Mouse (Mus musculus): ENCODE results near the gene Lamtor3. TPM values are rescaled to one million over a fixed set of nuclear protein-coding genes. Genes with fewer than 3 reads are reported as not detected.
A peak's percentile ranks its signal among the peaks of the same experiment; 100 is the strongest.

The Lamtor3 gene
- 32.9 and 41.5 TPM in 2 replicates for polyA plus RNA-seq (2012; rRNA removed)

DNA sequence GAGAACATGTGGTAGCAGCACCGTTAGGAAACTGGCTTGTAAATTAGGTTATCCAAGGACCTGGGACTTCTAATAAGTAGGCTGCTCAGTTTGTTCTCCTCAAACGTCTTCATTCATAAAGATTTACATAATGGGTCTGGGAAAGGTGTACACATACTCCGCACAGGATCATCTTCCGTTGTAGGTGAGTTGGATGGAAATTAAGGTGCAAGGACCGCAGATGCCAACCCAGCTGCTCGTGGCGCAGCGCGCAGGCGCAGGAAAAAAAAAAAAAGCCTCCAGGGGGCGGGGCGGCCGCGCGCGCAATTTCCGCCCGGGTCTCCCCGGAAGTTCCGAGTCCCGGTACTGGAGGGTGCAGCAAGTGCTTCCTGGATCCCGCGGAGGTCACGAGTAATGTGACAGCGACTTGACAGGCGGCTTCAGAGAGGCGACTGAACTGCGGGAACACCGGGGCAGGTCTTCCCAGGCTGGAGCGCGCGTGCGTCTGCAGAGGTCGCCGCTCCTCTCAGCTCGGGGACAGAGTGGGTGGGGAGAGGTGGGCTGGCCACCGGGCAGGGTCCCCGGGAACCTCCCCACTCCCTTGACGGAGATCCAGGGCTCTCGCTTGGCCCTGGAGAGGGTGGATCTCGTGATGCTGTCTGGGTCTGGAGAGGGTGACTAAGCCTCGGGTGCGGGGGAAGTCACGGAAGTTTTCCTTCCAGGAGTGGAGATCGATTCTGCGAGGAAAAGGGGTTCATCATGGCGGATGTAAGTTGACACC is at the start of gene Lamtor3:
TSS of gene Lamtor3 (plus strand) at position 335 of the 760 bp plus-strand sequence.
- WGBS = under 1% methylated on average over 47 of the region's 47 CpGs
- H3K27me3 ChIP-seq (replicated peaks; ENCODE audit: control insufficient read depth, insufficient read depth, low read length) = no peaks in the 10 kb centered on the region
- no peak for TF ChIP-seq CTCF (conservative IDR thresholded peaks at IDR 0.05; ENCODE audit: insufficient read depth, insufficient read length, low read depth, low read length)
- peak; percentile 23 for TF ChIP-seq POLR2A (IDR thresholded peaks at IDR 0.05; ENCODE audit: low read depth, low read length)
- peak; percentile 93 for DNase-seq
- peak within 1 kb of the TSS; percentile 99 for H3K4me3 ChIP-seq (ENCODE audit: insufficient read depth, low read depth, low read length)
- peaks cover 7% of the 10 kb centered on the region; the same call in 1 of the 2 replicates for H3K4me1 ChIP-seq (ENCODE audit: control insufficient read depth, insufficient read depth, low read length)
- H3K36me3 ChIP-seq (ENCODE audit: control insufficient read depth, insufficient read depth, low read length) = no peaks in the 10 kb centered on the region; the same call in 1 of the 2 replicates
- peak within 1 kb of the TSS; percentile 54 for H3K27ac ChIP-seq (ENCODE audit: insufficient read depth, low read depth, low read length)

GRCm38 (mm10) chr3:137869395-137869794 is 48.9 kb upstream of the Lamtor3 start:
- no peak for TF ChIP-seq POLR2A (IDR thresholded peaks at IDR 0.05; ENCODE audit: low read depth, low read length)
- TF ChIP-seq CTCF (conservative IDR thresholded peaks at IDR 0.05; ENCODE audit: insufficient read depth, insufficient read length, low read depth, low read length) = no peak
- no peaks in the 10 kb centered on the region for H3K27me3 ChIP-seq (replicated peaks; ENCODE audit: control insufficient read depth, insufficient read depth, low read length)
- no peaks in the 10 kb centered on the region for H3K4me1 ChIP-seq (ENCODE audit: control insufficient read depth, insufficient read depth, low read length)
- no peak overlapping the region for H3K27ac ChIP-seq (ENCODE audit: insufficient read depth, low read depth, low read length)
- no peak overlapping the region for H3K4me3 ChIP-seq (ENCODE audit: insufficient read depth, low read depth, low read length)
- peak; percentile 19 for DNase-seq
- no peaks in the 10 kb centered on the region for H3K36me3 ChIP-seq (ENCODE audit: control insufficient read depth, insufficient read depth, low read length)
- 96% methylated on average over 9 of the region's 9 CpGs for WGBS

GRCm38 (mm10) chr3:137879313-137879712 is 39.0 kb upstream of the Lamtor3 start:
- DNase-seq = no peak
- H3K27ac ChIP-seq (ENCODE audit: insufficient read depth, low read depth, low read length) = no peak overlapping the region
- no peak for TF ChIP-seq POLR2A (IDR thresholded peaks at IDR 0.05; ENCODE audit: low read depth, low read length)
- no peak for TF ChIP-seq CTCF (conservative IDR thresholded peaks at IDR 0.05; ENCODE audit: insufficient read depth, insufficient read length, low read depth, low read length)
- H3K4me1 ChIP-seq (ENCODE audit: control insufficient read depth, insufficient read depth, low read length) = no peaks in the 10 kb centered on the region
- WGBS = 67% methylated on average over 3 of the region's 3 CpGs
- no peaks in the 10 kb centered on the region for H3K27me3 ChIP-seq (replicated peaks; ENCODE audit: control insufficient read depth, insufficient read depth, low read length)
- no peaks in the 10 kb centered on the region for H3K36me3 ChIP-seq (ENCODE audit: control insufficient read depth, insufficient read depth, low read length)
- H3K4me3 ChIP-seq (ENCODE audit: insufficient read depth, low read depth, low read length) = no peak overlapping the region

DNA sequence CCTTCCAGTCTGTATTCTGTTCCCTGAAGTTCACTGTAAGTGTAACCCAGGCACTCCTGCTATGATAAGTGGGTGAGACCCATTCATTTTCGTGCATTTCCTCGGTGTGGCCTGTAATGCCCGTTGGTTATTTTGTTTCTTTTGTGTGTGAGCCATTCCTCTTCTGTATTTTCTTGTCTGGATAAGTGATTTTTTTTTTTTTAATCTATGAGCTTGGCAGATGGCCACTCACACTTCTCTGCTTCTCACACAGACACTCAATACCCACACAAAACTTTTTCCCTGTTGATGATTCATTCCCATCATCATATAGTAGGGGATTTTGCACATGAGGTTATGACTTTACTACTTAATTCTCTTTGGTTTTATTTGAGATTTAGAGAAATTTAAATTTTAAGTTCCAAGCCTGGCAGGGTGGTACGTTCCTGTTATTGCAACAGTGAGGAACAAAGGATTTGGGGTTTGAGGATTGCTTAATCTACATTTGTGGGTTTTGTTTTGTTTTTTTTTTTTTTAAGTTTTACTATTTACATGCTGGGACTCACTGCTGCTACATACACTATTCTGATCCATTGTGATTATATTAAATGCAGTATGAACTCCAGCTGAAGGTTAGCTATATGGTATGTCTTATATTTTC is 38.1 kb upstream of the Lamtor3 start:
- no peaks in the 10 kb centered on the region for H3K27me3 ChIP-seq (replicated peaks; ENCODE audit: control insufficient read depth, insufficient read depth, low read length)
- WGBS = 77% methylated on average over 4 of the region's 4 CpGs
- no peaks in the 10 kb centered on the region for H3K36me3 ChIP-seq (ENCODE audit: control insufficient read depth, insufficient read depth, low read length)
- H3K27ac ChIP-seq (ENCODE audit: insufficient read depth, low read depth, low read length) = no peak overlapping the region
- DNase-seq = no peak
- TF ChIP-seq POLR2A (IDR thresholded peaks at IDR 0.05; ENCODE audit: low read depth, low read length) = no peak
- no peak for TF ChIP-seq CTCF (conservative IDR thresholded peaks at IDR 0.05; ENCODE audit: insufficient read depth, insufficient read length, low read depth, low read length)
- H3K4me3 ChIP-seq (ENCODE audit: insufficient read depth, low read depth, low read length) = no peak overlapping the region
- H3K4me1 ChIP-seq (ENCODE audit: control insufficient read depth, insufficient read depth, low read length) = no peaks in the 10 kb centered on the region

- Histone ChIP-seq H3K36me3 (ENCODE audit: control insufficient read depth, insufficient read depth, low read length) (no peaks in the 10 kb centered on the region), H3K27me3 (replicated peaks; ENCODE audit: control insufficient read depth, insufficient read depth, low read length) (no peaks in the 10 kb centered on the region), H3K27ac (ENCODE audit: insufficient read depth, low read depth, low read length) (no peak overlapping the region), H3K4me3 (ENCODE audit: insufficient read depth, low read depth, low read length) (no peak overlapping the region), H3K4me1 (ENCODE audit: control insufficient read depth, insufficient read depth, low read length) (no peaks in the 10 kb centered on the region)
- TF ChIP-seq CTCF (conservative IDR thresholded peaks at IDR 0.05; ENCODE audit: insufficient read depth, insufficient read length, low read depth, low read length) (no peak), POLR2A (IDR thresholded peaks at IDR 0.05; ENCODE audit: low read depth, low read length) (no peak)
- WGBS = 94% methylated on average over 5 of the region's 5 CpGs
- DNase-seq = no peak
Measured at GRCm38 (mm10) chr3:137881093-137881492, 37.2 kb upstream of the Lamtor3 start.

GRCm38 (mm10) chr3:137887961-137888360 is 30.3 kb upstream of the Lamtor3 start:
- Histone ChIP-seq H3K27ac (ENCODE audit: insufficient read depth, low read depth, low read length) (no peak overlapping the region), H3K4me3 (ENCODE audit: insufficient read depth, low read depth, low read length) (no peak overlapping the region), H3K36me3 (ENCODE audit: control insufficient read depth, insufficient read depth, low read length) (no peaks in the 10 kb centered on the region; the same call in 1 of the 2 replicates), H3K27me3 (replicated peaks; ENCODE audit: control insufficient read depth, insufficient read depth, low read length) (no peaks in the 10 kb centered on the region), H3K4me1 (ENCODE audit: control insufficient read depth, insufficient read depth, low read length) (no peaks in the 10 kb centered on the region)
- TF ChIP-seq POLR2A (IDR thresholded peaks at IDR 0.05; ENCODE audit: low read depth, low read length) (no peak), CTCF (conservative IDR thresholded peaks at IDR 0.05; ENCODE audit: insufficient read depth, insufficient read length, low read depth, low read length) (no peak)
- no peak for DNase-seq
- WGBS = 91% methylated on average over 7 of the region's 7 CpGs

DNA sequence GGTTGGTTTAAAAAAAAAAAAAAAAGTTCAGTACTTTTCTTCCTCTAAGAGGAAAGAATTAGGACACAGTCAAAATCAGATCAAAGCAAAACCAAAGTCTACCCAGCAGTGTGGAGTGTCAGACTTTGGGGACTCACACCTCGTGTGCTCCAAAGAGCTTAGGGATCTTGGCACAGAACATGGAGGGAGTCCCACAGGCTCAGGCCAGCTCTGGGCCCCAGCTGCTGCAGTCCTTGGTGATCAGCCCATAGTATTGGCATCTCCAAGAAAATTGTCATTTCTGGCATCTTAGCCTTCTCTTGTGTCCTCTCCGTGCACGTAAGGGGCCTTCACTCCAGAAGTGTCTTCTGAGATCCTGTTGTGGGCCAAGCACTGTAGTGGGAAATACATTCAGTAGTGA is 27.2 kb upstream of the Lamtor3 start:
- WGBS = 90% methylated on average over 3 of the region's 3 CpGs
- no peak overlapping the region for H3K4me3 ChIP-seq (ENCODE audit: insufficient read depth, low read depth, low read length)
- no peaks in the 10 kb centered on the region for H3K27me3 ChIP-seq (replicated peaks; ENCODE audit: control insufficient read depth, insufficient read depth, low read length)
- no peaks in the 10 kb centered on the region for H3K4me1 ChIP-seq (ENCODE audit: control insufficient read depth, insufficient read depth, low read length)
- H3K36me3 ChIP-seq (ENCODE audit: control insufficient read depth, insufficient read depth, low read length) = no peaks in the 10 kb centered on the region; the same call in 1 of the 2 replicates
- H3K27ac ChIP-seq (ENCODE audit: insufficient read depth, low read depth, low read length) = no peak overlapping the region
- no peak for DNase-seq
- TF ChIP-seq CTCF (conservative IDR thresholded peaks at IDR 0.05; ENCODE audit: insufficient read depth, insufficient read length, low read depth, low read length) (no peak), POLR2A (IDR thresholded peaks at IDR 0.05; ENCODE audit: low read depth, low read length) (no peak)

Measured in kidney, adult 2 months (tissue).